Mouse (Mus musculus) frontal cortex, adult 2 months (tissue): ENCODE data around the gene Suds3. TPM values are rescaled to one million over a fixed set of nuclear protein-coding genes. Genes with fewer than 3 reads are reported as not detected.

ENCODE experiments used
- DNase-seq, 2 experiments: peaks; one replicate each; pipeline ENCODE4 v3.0.0; 2022; ENCODE audit warnings: low spot score in 1 of 2; ENCODE audit errors: extremely low spot score in 1 of 2
- polyA plus RNA-seq: library from polyadenylated mRNA; depleted of rRNA; stranded (reverse); fragments of >200 nt; gene quantifications from 2 replicates; pipeline ENCODE4 v1.2.3, GENCODE M21; 2012; rRNA removed

The Suds3 gene
- 122 and 124 TPM in 2 replicates for polyA plus RNA-seq

GRCm38 (mm10) chr5:117115836-117116366, at the start of gene Suds3:
TSS of gene Suds3 (minus strand) at chr5:117116113.
- DNase-seq = peak; percentile 92 to 99

GRCm38 (mm10) chr5:117164923-117165322, 49.0 kb upstream of the Suds3 start:
- DNase-seq = no peak

- DNase-seq = no peak
Measured at GRCm38 (mm10) chr5:117164516-117164915, 48.6 kb upstream of the Suds3 start.

- no peak for DNase-seq
Measured at GRCm38 (mm10) chr5:117163790-117164189, 47.9 kb upstream of the Suds3 start.

GRCm38 (mm10) chr5:117160499-117160898, 44.6 kb upstream of the Suds3 start:
- DNase-seq = no peak

GRCm38 (mm10) chr5:117159805-117160291, 43.9 kb upstream of the Suds3 start:
- no peak for DNase-seq

GRCm38 (mm10) chr5:117159326-117159725, 43.4 kb upstream of the Suds3 start:
- no peak for DNase-seq

- DNase-seq = no peak
Measured at GRCm38 (mm10) chr5:117158335-117159018, 42.6 kb upstream of the Suds3 start.

- DNase-seq = peak in 1 of 2 experiments; percentile 33
Measured at GRCm38 (mm10) chr5:117153527-117154091, 37.7 kb upstream of the Suds3 start.

- DNase-seq = no peak
Measured at GRCm38 (mm10) chr5:117152944-117153343, 37.0 kb upstream of the Suds3 start.

- no peak for DNase-seq
Measured at GRCm38 (mm10) chr5:117150068-117150467, 34.2 kb upstream of the Suds3 start.

- DNase-seq = no peak
Measured at GRCm38 (mm10) chr5:117149054-117149942, 33.4 kb upstream of the Suds3 start.

GRCm38 (mm10) chr5:117147187-117148095, 31.5 kb upstream of the Suds3 start:
- peak; percentile 66 to 73 for DNase-seq

GRCm38 (mm10) chr5:117146165-117146564, 30.3 kb upstream of the Suds3 start:
- no peak for DNase-seq

GRCm38 (mm10) chr5:117143721-117144135, 27.8 kb upstream of the Suds3 start:
- DNase-seq = peak in 1 of 2 experiments; percentile 37

- no peak for DNase-seq
Measured at GRCm38 (mm10) chr5:117140374-117140773, 24.5 kb upstream of the Suds3 start.

- DNase-seq = no peak
Measured at GRCm38 (mm10) chr5:117139822-117140221, 23.9 kb upstream of the Suds3 start.

- no peak for DNase-seq
Measured at GRCm38 (mm10) chr5:117138295-117138988, 22.5 kb upstream of the Suds3 start.

- DNase-seq = no peak
Measured at GRCm38 (mm10) chr5:117137594-117137993, 21.7 kb upstream of the Suds3 start.
